Mouse (Mus musculus) ES-E14 (cell line): Measurements from ENCODE around the gene Edaradd.
A peak's percentile ranks its signal among the peaks of the same experiment; 100 is the strongest.

Experiments used
- HCFC1 ChIP-seq: IDR thresholded peaks from 2 replicates; pipeline ENCODE4 v1.6.1; 2012; ENCODE audit warnings: low read length, inconsistent platforms, borderline replicate concordance; ENCODE audit not compliant: insufficient read depth
- MAFK ChIP-seq: IDR thresholded peaks from 2 replicates; pipeline ENCODE4 v1.6.1; 2014; ENCODE audit warnings: mild to moderate bottlenecking, low read depth, low read length, inconsistent platforms; ENCODE audit not compliant: insufficient read depth
- ZNF384 ChIP-seq: IDR thresholded peaks from 2 replicates; pipeline ENCODE4 v1.6.1; 2012; ENCODE audit warnings: low read depth, low read length, inconsistent platforms

GRCm38 (mm10) chr13:12460881-12461729 is 59.1 kb downstream of the Edaradd start:
- TF ChIP-seq HCFC1 (0 out of 2 replicates have a peak, but pooled peaks have one; percentile 40), MAFK (no peak), ZNF384 (no peak)
